Mouse (Mus musculus) ovary, postnatal 36 days (tissue): ENCODE measurements around the gene Cd4.
A peak's percentile ranks its signal among the peaks of the same experiment; 100 is the strongest.

ENCODE experiments used
- DNase-seq: peaks from one replicate; pipeline ENCODE4 v3.0.0; 2022; ENCODE audit warnings: low spot score, mixed read lengths

Gene Cd4

DNA sequence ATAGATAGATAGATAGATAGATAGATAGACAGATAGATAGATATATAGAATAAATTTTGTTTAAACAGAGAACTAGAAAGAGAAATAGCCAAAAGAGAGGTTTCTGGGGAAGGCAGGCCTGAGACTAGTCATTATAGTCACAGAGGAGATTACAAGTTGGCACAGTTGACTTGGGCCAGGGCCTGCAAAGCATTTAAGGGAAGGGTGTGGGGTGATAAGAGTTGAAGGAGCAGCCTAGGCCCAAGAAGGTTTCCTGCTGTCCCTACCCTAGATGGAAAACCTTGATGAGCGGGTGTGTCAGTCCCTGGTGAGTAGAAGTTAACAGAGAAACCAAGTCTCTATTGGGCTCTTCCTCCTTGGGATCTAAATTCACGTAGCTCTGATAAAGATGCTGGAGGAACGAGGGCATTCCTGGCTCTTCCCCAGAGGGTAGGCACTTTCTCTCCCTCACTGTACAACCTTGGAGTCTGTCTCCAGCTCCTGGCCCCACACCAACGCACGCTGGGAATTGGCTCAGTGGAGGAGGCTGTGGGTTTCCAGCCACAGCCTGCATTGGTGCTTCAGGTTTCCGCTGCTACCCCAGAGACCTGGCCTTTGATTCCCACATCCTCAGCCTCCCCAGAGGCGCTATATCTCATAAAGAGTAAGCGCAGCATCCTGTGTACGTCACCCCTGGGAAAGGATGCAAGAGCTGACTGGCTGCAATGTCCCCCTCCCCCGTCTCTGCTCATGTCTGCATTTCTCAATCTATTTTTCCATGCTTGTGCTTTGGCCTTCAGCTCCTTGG is 3.1 kb downstream of the Cd4 start:
- peak; percentile 28 for DNase-seq

DNA sequence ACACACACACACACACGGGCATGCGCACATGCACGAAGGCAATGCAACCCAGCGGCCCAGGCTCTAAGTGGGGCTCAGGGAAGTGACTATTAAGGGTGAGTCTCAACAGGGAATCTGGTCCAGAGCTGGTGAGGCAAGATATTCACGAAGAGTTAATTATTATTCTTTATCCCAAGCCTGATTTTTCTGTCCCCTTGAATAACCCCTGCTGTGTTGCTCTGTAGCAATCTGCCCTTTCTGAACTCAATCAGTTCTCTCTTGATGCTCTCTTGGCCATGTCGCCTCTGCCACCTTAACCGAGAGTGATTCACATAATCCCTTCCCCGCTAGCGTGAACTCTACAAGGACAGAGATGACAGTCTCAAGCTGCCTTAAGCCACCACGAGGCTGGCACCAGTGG is 4.7 kb downstream of the Cd4 start:
- no peak for DNase-seq

DNA sequence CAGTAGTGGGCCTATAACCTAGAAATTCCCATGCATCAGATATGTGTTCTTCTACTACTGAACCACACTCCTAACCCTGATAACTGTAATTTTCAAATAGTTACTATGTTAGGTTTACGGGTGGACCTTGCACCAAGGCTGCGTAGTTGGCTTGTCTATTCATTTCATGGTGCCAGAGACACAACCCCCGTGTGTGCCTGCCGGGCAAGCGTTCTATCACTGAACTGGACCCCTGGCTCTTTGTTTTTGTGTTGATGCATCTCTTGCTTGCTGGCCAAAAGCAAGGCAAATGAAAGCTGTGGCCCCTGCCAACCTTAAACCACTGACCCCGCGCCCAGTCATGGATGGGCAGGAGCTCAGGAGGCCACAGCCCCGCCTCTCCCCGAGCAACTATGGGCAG is 6.2 kb downstream of the Cd4 start:
- DNase-seq: no peak

DNA sequence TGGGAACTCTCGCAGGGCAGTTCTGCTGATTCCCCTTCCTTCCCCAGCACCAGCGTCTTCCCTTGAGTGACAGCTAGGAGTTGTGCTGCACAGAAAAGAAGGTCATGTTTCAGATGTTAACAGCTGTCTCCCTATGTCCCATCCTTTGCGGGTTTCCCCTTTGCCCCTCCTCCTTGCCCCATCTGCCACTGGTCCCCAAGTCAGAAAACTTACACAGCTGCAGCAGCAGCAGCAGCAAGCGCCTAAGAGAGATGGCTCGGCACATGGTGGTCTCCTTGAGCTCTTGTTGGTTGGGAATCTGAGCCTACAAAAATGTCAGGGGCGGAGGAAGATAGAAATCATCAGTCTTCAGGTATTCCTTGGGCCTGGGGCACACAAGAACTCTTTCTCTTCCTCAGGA is 8.6 kb downstream of the Cd4 start:
- DNase-seq: no peak

DNA sequence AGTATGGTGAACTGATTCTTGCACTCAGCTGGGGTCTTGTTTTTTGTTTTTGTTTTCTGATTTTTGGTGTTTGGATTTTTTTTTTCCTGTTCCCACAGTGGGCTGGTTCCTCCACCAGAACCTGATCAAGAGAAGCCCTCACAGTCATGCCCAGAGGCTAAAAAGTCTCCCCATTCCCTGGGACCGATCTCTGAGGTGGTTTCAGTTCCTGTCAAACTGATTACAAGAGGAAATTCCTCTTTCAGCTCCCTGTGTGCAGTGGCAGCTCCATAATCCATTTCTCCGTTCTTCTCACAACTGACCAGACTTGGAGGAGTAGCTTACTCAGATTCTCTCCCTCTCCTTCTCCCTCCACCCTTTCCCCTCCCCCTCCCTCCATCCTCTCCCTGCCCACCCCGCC is 13.7 kb downstream of the Cd4 start:
- no peak for DNase-seq

DNA sequence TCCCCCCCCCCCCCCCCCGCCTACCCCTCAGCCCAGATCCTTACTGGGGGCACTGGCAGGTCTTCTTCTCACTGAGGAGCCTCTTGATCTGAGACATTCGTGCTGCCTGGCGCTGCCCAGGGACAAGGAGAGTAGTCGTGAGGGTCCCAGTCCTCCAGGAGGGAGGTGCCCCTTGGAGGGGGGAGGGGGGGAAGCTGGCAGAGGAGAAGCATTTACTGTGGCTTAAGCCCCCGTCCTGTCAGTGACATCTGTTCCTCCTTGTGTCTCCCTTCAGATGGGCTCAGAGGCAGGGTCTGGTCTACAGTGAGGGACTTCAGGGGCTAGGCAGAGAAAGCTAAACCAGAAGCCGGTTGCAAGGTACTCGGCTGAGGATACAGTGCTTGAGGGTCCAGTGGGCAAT is 21.5 kb downstream of the Cd4 start:
- no peak for DNase-seq

DNA sequence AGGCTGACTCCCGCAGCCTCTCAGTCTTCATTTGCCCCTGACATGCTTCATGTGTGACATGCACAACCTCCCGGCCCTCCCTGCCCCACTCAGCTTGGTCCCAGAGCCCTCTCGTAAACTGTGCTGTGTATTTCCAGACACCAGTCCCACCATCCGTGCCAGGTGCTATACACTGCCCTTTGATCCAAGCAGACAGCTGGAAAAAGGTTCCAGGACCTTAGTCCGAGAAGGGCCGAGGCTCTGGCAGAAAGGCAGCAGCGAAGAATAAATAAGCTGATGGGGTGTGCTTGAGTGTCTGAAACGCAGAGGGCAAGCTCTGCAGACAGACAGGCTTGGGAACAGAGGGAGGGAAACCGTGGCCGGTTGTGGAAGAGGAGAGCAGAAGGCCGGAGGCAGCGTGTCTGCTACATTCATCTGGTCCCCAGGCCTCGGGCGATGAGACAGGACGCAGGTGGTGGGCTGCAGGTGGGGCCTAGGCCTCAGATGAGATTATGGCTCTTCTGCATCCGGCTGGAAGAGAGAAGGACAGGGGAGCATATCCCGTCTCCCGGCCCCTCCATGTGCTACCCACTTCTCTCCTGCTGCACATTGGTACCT is 22.2 kb downstream of the Cd4 start:
- DNase-seq: no peak

DNA sequence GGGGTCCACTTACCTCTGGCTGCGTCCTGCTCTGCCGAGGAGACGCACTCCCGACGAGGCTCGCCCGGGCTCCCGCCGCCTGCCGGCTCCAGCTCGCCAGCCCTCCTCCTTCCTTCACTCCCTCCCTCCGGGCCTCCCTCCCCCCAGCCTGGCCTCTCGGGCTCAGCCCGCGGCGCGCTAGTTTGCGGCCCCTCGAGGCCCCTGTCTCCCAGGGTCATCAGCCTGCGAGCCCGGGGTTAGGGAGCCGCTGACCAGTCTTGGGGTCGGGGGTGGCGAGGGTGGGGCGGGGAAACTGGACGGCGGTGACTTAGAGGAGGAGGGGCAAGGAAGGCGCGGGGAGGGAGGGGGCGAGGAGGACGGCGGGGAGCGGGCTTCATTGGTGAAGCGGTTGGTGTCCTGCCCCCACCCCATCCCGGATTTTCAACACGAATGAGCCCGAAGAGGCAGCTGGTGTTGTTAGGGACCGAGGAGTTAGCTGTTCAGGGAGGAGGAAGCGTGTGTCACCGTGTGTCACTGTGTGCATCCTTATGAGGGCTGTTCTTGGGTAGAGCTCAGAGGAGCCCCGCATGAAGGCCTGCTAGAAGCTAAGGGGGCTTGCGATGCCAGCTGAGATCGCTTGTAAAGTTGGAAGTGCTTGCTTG is 24.2 kb downstream of the Cd4 start, which contains the start of gene Gpr162:
TSS of gene Gpr162 (minus strand) at position 326 of the 641 bp plus-strand sequence.
- peak; percentile 69 for DNase-seq

DNA sequence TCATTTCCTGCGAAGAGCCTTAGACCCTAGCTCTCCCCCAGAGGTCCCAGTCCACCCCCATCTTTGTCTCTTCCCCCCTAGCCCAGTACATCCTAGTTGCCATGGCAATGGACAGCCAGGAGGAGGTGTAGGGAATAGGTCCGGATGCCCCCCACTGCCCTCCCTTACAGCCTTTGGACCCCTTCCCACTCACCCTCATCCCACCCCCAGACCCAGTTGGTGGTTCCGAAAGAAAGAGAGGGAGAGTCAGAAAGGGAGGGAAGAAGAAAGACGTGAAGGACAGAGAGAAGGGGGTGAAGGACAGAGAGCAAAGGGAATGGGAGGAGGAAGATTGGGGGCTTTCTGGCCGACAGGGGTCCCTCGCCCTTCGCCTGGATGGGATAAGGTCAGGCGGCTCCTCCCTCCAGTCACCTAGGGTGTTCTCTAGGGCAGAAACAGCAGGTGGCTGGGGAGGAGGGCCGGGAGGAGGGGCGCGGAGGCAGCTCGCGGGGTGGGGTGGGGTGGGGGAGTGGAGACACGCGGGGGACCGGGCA is 24.8 kb downstream of the Cd4 start:
- no peak for DNase-seq

DNA sequence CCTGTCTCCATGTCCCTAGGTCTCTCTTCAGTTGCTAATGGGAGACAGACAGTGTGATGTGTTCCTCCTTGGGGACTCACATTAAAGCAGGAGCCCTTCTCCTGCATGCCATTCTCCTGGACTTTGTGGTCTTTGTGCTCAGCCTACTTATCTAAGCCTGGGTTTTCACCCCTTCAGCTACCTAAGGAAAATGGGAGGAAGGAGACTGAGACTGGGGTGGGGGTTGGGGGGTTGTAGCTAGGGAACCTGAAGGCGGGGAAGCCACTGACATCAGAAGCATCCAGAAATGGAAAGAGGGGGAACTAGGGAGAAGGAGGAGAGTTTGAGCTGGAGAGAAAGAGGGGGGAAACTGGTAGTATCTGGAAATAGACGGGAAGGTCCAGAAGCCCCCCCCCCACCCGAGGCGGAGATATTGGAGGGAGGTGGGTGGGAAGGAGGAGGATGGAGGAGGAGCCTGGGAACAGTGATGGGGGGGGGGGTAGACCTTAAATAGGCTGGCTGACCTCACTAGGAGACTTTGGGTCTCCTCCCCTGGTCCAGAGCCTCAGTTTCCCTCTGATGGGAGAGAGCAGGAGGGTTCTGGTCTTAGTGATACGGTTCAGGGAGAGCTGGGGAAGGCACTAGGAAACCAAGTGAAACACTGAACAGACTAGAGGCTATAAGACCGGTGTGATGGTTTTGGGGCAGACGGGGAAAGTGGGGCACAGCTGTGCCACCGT is 25.5 kb downstream of the Cd4 start:
- no peak for DNase-seq

DNA sequence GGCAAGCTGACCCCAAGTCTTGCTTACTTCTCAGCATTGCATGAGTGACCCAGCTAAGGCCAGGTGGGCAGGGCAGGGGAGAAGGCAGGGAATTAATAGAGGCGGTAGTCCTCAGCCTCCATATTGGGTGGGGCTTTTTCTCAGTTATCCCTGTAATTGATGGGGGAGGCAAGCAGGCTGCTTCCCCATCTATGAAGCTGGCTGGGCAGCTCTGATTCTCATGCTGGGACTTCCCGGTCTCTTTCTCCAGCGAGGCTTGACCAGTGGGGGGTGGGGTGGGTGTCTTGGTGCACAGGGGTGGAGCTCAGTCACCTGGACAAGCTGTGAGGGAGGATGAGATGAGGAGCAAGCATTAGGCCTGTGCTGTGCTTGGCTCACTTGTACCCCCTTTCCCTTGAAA is 26.2 kb downstream of the Cd4 start:
- DNase-seq: no peak

DNA sequence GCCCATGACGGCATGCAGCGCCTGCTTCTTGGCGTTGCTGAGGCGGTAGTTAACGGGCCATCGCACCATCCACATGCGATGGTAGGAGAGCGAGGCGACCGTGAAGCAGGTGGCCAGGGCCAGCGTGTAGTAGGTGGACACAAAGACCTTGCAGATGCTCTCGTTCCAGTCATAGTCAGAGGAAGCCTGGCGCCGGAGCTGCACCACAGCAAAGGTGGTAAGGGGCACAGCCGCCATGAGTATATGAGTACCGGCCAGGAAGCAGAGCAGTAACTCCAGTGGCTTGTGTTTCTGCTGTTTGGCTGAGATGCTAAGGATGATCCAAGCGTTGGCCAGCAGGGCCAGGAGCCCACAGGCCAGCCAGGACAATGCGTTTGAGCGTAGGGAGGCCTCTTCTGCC is 26.8 kb downstream of the Cd4 start:
- no peak for DNase-seq

DNA sequence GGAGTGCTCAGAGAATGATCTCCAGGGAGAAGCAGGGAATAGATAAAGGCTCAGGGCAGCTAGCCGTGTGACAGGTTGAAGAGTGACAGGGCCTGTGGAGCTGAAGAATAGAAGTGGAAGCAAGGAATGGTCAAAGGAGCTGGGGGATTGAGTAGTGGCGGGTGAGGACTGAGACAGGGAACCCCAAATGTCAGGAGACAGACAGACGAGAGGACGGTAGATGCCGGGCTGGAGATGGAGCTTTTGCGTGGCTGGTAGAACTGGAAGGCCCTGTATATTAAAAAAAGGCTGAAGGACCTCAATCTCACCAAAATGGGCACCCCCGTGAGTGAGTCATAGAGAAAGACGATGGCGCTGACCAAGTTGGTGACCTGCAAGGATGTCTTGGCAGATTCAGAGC is 27.5 kb downstream of the Cd4 start:
- no peak for DNase-seq

DNA sequence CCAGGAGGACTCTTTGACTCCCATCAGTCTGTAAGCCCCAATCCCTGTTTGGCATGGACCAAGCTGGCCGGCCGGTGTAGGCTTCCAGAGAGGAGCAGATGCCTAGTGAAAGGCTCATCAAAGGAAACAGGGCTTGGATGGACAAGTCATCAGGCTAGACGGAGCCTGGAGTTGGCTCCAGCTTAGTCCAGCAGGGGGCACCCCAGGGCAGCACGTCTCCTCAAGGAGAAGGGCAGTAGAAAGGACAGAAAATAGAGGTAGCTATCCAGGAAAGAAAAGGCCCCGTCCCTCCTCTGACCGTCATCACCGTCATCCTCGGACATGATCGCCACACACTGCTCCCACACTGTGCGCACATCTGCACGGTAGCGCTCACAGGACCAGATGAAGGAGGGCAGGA is 28.3 kb downstream of the Cd4 start:
- peak; percentile 86 for DNase-seq

DNA sequence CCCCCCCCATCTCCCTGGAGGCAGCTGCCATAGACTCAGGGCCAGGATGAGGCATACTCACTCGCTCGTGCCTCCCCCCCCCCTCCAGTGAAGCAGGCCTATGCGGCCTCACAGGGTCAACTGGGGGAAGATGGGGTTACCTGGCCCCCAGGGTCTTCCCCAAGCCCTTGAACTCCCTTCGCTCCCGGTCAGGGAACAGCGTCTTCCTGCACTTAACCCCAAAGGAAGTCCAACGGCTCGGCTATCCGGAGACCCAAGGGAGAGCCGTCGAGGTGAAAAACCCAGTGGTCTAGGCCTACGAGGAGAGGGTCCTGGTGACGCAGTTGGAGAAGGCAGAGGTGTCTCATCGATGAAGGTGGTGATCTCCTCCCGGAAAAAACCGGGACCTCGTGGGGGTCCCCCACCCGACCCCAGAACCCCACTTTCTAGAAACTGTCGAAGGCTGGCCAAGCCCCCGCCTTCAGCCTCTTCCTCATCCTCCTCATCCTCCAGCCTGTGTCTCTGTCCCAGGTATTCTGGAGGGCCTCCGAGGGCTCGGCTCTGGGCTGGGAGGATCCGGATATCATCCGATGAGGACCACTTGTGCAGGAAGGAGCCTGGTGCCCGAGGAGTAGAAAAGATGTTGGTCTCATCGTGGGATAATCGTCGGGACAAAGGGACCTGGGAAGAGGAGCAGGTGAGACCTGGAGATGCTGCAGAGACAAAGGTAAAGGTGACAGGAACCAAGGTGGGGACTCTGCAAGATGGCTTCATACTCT is 29.3 kb downstream of the Cd4 start:
- DNase-seq: no peak

DNA sequence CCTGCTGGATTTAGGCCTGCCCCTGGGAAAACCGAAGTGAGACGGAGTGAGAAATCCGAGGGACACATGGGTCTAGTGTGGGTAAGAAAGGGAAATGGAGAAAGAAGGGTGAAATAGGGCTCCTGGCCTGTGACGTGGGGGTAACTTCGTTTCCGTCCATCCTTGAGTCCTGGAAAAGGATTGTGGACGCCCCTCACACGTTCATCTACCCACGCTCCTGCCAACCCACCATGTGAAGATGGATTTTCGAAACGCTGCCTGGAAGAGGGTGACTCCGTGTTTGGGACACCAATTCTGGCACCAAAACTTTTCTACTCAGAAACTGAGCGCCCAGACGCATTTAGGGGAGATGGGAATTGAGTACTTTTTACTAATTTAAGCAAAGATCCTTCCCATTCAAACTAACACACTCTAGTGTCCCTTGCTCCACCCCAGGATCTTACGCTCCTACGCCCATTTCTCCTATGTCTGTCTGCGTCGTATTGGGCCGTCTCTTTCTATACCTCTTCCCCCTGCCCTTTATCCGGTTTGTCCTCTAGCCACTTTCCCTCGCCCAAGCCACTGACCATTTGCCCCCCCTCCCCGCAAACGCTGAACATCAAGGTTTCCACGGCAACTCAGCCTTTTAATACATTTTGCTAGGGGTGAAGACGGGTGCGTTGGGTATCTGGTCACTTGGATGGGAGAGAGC is 30.0 kb downstream of the Cd4 start:
- no peak for DNase-seq

DNA sequence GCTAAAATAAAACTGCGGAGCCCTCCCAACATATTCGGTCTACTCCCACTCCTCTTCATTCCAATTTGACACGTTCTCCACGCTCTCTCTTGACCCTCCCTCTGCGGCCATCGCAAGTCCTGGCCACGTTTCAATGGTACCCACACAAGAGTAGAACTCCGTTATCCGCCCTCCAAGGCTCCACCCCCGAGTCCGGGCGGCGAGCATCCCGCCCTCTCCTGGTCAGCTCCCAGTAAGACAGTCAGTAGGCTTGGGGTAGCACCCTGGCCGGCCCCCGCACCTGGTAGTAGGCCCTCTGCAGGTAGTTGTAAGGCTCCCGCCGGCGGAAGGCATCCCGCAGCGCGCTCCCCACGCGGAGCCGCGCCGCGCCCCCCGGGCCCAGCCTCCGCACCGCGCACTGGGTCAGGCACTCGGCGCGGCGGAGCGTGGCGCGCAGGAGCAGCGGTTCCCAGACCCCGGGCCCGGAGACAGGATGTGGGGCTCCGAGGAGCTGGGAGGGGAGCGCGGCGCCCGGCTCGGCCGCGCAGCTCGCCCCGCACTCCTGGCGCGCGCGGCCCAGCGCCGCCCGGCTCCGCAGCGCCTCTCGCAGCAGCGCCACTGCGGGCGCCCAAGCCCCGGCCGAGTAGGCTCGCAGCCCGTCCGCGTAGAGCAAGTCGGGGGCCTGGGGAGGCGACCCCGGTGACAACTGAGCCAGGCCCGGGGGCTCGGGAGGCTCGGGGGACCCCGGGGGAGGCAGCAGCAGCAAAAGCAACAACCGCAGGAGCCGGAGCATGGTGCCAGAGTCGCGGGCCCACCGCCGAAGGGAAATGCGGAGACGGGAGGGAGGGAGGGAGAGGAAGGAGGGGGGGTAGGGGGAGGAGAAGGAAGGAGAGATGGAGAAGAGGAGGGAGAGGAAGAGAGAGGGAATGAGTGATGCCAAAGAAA is 30.8 kb downstream of the Cd4 start, which contains the start of gene P3h3:
TSS of gene P3h3 (minus strand) at position 837 of the 924 bp plus-strand sequence.
- peak; percentile 81 for DNase-seq

DNA sequence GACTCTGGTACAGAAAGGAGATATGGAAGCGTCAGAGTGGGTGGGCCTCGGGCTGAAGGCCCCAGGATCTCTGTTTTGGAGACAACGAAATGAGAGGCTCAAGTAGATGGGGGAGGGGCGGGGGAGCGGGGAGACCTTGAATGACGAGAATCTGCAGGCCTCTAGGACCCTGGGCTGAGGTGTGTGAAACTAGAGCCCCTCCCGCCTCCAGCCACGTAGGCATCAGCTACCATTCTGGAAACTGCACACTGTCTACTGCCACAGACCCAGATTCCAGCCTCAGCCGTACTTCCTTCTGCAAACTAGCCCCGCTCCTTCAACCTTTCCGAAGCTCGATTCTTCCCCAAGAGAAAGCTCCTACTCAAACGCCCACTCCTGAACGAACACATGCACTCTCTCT is 31.7 kb downstream of the Cd4 start:
- DNase-seq: no peak

DNA sequence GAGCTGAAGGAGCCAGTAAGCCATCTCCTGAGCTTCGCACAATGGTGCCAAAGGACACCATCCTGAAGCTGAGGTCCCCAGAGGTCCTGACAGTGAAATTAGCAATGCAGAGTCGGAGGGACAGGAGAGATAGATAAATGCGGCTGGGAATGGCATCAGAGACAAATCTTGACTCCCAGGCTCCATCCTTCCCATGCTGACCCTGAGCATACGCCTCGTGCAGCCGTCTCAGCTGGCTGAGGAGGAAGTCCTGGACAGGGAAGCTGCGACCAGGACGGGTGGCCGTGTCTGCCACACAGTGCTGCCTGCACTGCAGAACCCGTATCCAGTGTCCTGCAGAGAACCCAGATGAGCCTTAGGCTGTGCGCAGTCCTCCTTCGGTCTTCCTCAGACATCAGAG is 33.4 kb downstream of the Cd4 start:
- no peak for DNase-seq

DNA sequence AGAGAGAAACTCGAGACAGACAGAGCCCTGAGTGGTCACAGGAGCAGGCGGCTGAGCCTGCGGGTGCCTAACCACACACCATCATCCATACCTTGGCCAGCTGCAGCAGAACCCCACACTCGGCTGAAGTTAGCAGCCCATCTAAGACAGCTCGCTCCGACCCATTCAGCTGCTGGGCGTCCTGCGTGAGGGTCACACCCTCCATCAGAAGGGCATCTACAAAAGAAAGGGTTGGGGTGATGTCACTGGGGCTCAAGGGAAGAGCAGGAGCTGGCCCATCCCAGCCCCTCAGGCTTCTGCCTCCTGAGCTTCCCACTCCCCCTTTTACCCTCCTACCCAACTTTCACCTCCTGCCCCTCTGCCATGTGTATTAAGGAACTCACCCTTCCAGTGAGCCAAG is 37.5 kb downstream of the Cd4 start:
- DNase-seq: no peak
